Comparison of ENCODE assay signal across 8 mouse cellular contexts in genomic region chr15:5184668-5185330, GRCm38 (mm10). TPM values are rescaled to one million over a fixed set of nuclear protein-coding genes. Genes with fewer than 3 reads are reported as not detected.
DNase-seq lines count a peak whose midpoint lies in the region; ATAC-seq and TF ChIP-seq lines count a peak whose summit lies in the region.

No protein-coding gene starts in this region.

- H3K9me3 ChIP-seq in embryonic facial prominence, embryonic 12.5 days, result no peaks in the 10 kb centered on the region
- H3K9me3 ChIP-seq in hindbrain, embryonic 16.5 days (ENCODE audit: control insufficient read depth, low read length), result no peaks in the 10 kb centered on the region
- no peaks in the 10 kb centered on the region for H3K9me3 ChIP-seq in midbrain, embryonic 13.5 days

- peaks cover 3% of the 10 kb centered on the region; the same call in 1 of the 2 replicates for H3K4me1 ChIP-seq in kidney, adult 2 months (ENCODE audit: control insufficient read depth, insufficient read depth, low read length)
- H3K4me1 ChIP-seq in embryonic facial prominence, embryonic 12.5 days, result peaks cover 13% of the 10 kb centered on the region
- H3K4me1 ChIP-seq in hindbrain, embryonic 16.5 days (ENCODE audit: control insufficient read depth, insufficient read depth, low read depth, low read length), result peaks cover 19% of the 10 kb centered on the region
- peaks cover 22% of the 10 kb centered on the region for H3K4me1 ChIP-seq in midbrain, embryonic 13.5 days (replicated peaks)

- H3K27ac ChIP-seq in kidney, adult 2 months (ENCODE audit: insufficient read depth, low read depth, low read length), result peak overlapping the region; percentile 68
- H3K27ac ChIP-seq in embryonic facial prominence, embryonic 12.5 days, result peak overlapping the region; percentile 80
- H3K27ac ChIP-seq in hindbrain, embryonic 16.5 days (ENCODE audit: low read depth, low read length), result peak overlapping the region; percentile 86
- H3K27ac ChIP-seq in midbrain, embryonic 13.5 days, result peak overlapping the region; percentile 85

- DNase-seq in kidney, adult 2 months, result no peak
- DNase-seq in kidney, adult 8-10 months, result no peak
- no peak for DNase-seq in layer of hippocampus, adult 9-10 months (ENCODE audit: low spot score)
- DNase-seq in right cerebral cortex, adult 18-20 months, result no peak

- H3K9ac ChIP-seq in embryonic facial prominence, embryonic 12.5 days, result peak overlapping the region; percentile 82
- H3K9ac ChIP-seq in hindbrain, embryonic 16.5 days (ENCODE audit: low read depth, low read length), result peak overlapping the region; percentile 86
- peak overlapping the region; percentile 81 for H3K9ac ChIP-seq in midbrain, embryonic 13.5 days (replicated peaks)

- H3K4me3 ChIP-seq in kidney, adult 2 months (ENCODE audit: insufficient read depth, low read depth, low read length), result peak overlapping the region; percentile 87
- H3K4me3 ChIP-seq in embryonic facial prominence, embryonic 12.5 days, result peak overlapping the region; percentile 96
- peak overlapping the region; percentile 98 for H3K4me3 ChIP-seq in hindbrain, embryonic 16.5 days (ENCODE audit: low read length)
- H3K4me3 ChIP-seq in midbrain, embryonic 13.5 days (replicated peaks), result peak overlapping the region; percentile 89

- ATAC-seq in CD4-positive, CD25-positive, alpha-beta regulatory T cell, adult 4 months, result peak; percentile 14
- peak; percentile 52; the same call in 1 of the 2 replicates for ATAC-seq in embryonic facial prominence, embryonic 12.5 days (ENCODE audit: insufficient number of reproducible peaks, insufficient read depth, low FRiP score, low TSS enrichment)
- ATAC-seq in hindbrain, embryonic 16.5 days, result peak; percentile 67
- peak; percentile 71 for ATAC-seq in midbrain, embryonic 13.5 days

- peak overlapping the region; percentile 72 for H3K4me2 ChIP-seq in embryonic facial prominence, embryonic 12.5 days (replicated peaks)
- peak overlapping the region; percentile 79 for H3K4me2 ChIP-seq in hindbrain, embryonic 16.5 days (ENCODE audit: low read length)
- peak overlapping the region; percentile 73 for H3K4me2 ChIP-seq in midbrain, embryonic 13.5 days (replicated peaks)

- no peaks in the 10 kb centered on the region for H3K27me3 ChIP-seq in kidney, adult 2 months (replicated peaks; ENCODE audit: control insufficient read depth, insufficient read depth, low read length)
- H3K27me3 ChIP-seq in embryonic facial prominence, embryonic 12.5 days, result no peaks in the 10 kb centered on the region
- H3K27me3 ChIP-seq in hindbrain, embryonic 16.5 days (replicated peaks; ENCODE audit: control insufficient read depth, insufficient read depth, low read length), result no peaks in the 10 kb centered on the region
- no peaks in the 10 kb centered on the region for H3K27me3 ChIP-seq in midbrain, embryonic 13.5 days

- 31% methylated on average over 11 of the region's 11 CpGs for WGBS in kidney, adult 2 months
- 42% methylated on average over 11 of the region's 11 CpGs for WGBS in embryonic facial prominence, embryonic 12.5 days
- 43% methylated on average over 11 of the region's 11 CpGs for WGBS in hindbrain, embryonic 16.5 days
- WGBS in midbrain, embryonic 13.5 days, result 48% methylated on average over 10 of the region's 11 CpGs

- TF ChIP-seq CTCF in kidney, adult 2 months (conservative IDR thresholded peaks at IDR 0.05; ENCODE audit: insufficient read depth, insufficient read length, low read depth, low read length), result no peak

- no peaks in the 10 kb centered on the region for H3K36me3 ChIP-seq in kidney, adult 2 months (ENCODE audit: control insufficient read depth, insufficient read depth, low read length)
- no peaks in the 10 kb centered on the region for H3K36me3 ChIP-seq in embryonic facial prominence, embryonic 12.5 days
- H3K36me3 ChIP-seq in hindbrain, embryonic 16.5 days (ENCODE audit: control insufficient read depth, insufficient read depth, low read length), result no peaks in the 10 kb centered on the region
- no peaks in the 10 kb centered on the region for H3K36me3 ChIP-seq in midbrain, embryonic 13.5 days

- no peak for TF ChIP-seq POLR2A in kidney, adult 2 months (IDR thresholded peaks at IDR 0.05; ENCODE audit: low read depth, low read length)

RNA-seq across cellular contexts. Expression of gene Ttc33, which starts 0.5 kb away (rescaled TPM):
- polyA plus RNA-seq in kidney, adult 2 months (2012; rRNA removed), result 9.6 and 14.2 TPM in 2 replicates
- polyA plus RNA-seq in CD4-positive, CD25-positive, alpha-beta regulatory T cell, adult 4 months (2017; shearing (Covaris generic)), result 10 to 100 TPM; 59.2 to 71.1 TPM
- polyA plus RNA-seq in embryonic facial prominence, embryonic 12.5 days (2016; fragmentation: Nextera tagmentation; extraction: Ambion mirVana), result 42.6 and 43.0 TPM in 2 replicates
- polyA plus RNA-seq in hindbrain, embryonic 16.5 days (2015; fragmentation: Nextera tagmentation; extraction: Ambion mirVana), result 52.5 and 54.3 TPM in 2 replicates
- 57.2 and 59.7 TPM in 2 replicates for polyA plus RNA-seq in midbrain, embryonic 13.5 days (2015; fragmentation: Nextera tagmentation; extraction: Ambion mirVana)

RNA-seq across cellular contexts. Expression of gene Prkaa1, which starts 41.1 kb away (rescaled TPM):
- 5.3 and 6.5 TPM in 2 replicates for polyA plus RNA-seq in kidney, adult 2 months (2012; rRNA removed)
- 10 to 100 TPM; 19.5 to 20.4 TPM for polyA plus RNA-seq in CD4-positive, CD25-positive, alpha-beta regulatory T cell, adult 4 months (2017; shearing (Covaris generic))
- 17.2 and 17.8 TPM in 2 replicates for polyA plus RNA-seq in embryonic facial prominence, embryonic 12.5 days (2016; fragmentation: Nextera tagmentation; extraction: Ambion mirVana)
- 14.4 and 14.9 TPM in 2 replicates for polyA plus RNA-seq in hindbrain, embryonic 16.5 days (2015; fragmentation: Nextera tagmentation; extraction: Ambion mirVana)
- polyA plus RNA-seq in midbrain, embryonic 13.5 days (2015; fragmentation: Nextera tagmentation; extraction: Ambion mirVana), result 13.4 and 14.3 TPM in 2 replicates

RNA-seq across cellular contexts. Expression of gene Ptger4, which starts 59.2 kb away (rescaled TPM):
- polyA plus RNA-seq in kidney, adult 2 months (2012; rRNA removed), result 5.6 and 5.7 TPM in 2 replicates
- 10 to 100 TPM; 23.6 to 26.3 TPM for polyA plus RNA-seq in CD4-positive, CD25-positive, alpha-beta regulatory T cell, adult 4 months (2017; shearing (Covaris generic))
- 3.7 and 4.0 TPM in 2 replicates for polyA plus RNA-seq in embryonic facial prominence, embryonic 12.5 days (2016; fragmentation: Nextera tagmentation; extraction: Ambion mirVana)
- 3.4 and 3.9 TPM in 2 replicates for polyA plus RNA-seq in hindbrain, embryonic 16.5 days (2015; fragmentation: Nextera tagmentation; extraction: Ambion mirVana)
- 0.54 and 0.90 TPM in 2 replicates for polyA plus RNA-seq in midbrain, embryonic 13.5 days (2015; fragmentation: Nextera tagmentation; extraction: Ambion mirVana)

Comparison
In these comparisons a context has a peak if more than half of its experiments do, and no peak if none do; other contexts are left out.
1. ATAC-seq: peak in every context shown above with its lines; median percentile 71 in midbrain, embryonic 13.5 days; 67 in hindbrain, embryonic 16.5 days; 52 in embryonic facial prominence, embryonic 12.5 days; 14 in CD4-positive, CD25-positive, alpha-beta regulatory T cell, adult 4 months.